Mouse (Mus musculus): ENCODE data around the gene Gon7.

GRCm38 (mm10) chr12:102714116-102714515 is 43.5 kb downstream of the Gon7 start:
- no peak for TF ChIP-seq GATA1 (IDR thresholded peaks at IDR 0.05; ENCODE audit: borderline replicate concordance, low read length)
- TF ChIP-seq FLI1 (IDR thresholded peaks at IDR 0.05; ENCODE audit: low read length), result no peak
